Mouse (Mus musculus): ENCODE measurements at regions not wholly inside any gene's neighbourhood (a gene's known extent, or its start where the extent isn't known, plus 50 kb on each side); places are given as distances from the start of the nearest gene placed in this dataset.

DNA sequence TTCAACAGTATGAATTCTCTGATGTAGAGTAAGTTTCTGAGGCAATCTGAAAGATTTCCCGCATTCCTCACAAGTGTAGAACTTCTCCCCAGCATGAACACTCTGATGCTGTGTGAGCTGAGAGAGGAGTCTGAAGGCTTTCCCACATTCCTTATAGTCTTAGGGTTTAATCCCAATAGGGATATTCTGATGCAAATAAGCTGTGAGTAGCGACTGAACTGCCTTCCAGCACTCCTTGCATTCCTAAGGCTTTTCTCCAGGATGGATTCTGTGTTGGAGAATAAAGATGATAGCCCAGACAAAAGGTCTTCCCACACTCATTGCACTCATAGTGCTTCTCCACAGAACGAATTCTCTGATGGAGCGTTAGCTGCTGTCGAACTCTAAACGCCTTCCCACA is 152.6 kb upstream of the Api5 start:
- no peak for DNase-seq (ENCODE audit: low spot score in 2 of 2)

DNA sequence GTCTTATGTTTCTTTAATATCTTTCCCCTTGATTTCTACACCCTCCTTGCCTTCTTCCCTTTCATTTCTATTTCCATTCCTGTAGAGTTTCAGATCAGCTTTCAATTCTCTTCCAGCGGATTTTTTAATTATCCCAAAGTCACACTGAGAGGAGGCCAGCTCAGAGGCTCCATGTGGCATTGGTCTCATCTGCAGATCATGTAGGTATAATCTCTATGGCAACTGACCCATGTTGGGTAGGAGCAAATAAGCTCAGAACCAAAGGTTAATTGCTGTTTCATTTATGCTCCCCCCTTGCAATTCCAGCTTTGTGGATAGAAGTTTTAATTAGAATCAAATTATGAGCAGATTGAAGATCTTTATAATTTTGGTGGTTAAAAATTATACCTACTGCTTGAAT is 149.3 kb upstream of the Api5 start:
- no peak for DNase-seq (ENCODE audit: low spot score in 2 of 2)

GRCm38 (mm10) chr2:94571646-94572045 is 133.7 kb upstream of the Api5 start:
- DNase-seq (ENCODE audit: low spot score in 2 of 2): no peak

GRCm38 (mm10) chr2:94541230-94541905 is 103.4 kb upstream of the Api5 start:
- DNase-seq (ENCODE audit: low spot score in 2 of 2): peak; percentile 9 to 24

DNA sequence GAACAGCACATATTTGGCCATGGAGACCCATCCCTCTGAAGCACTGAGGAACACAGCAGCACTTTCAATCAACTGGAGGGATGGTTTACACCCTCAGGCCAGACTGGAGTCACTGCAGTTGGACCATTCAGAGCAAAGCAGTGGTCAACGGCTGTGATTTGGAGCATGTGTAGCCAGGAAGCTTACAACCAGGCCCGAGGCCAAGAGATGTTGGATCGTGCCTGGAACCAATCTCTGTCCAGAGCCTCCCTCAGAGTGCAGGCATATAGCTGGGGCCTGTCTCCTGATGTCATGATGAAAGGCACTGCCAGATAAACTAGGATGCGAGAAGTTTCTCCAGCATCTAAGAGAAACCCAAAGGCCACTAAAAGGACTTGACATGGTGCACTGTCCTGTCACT is 98.7 kb upstream of the Api5 start:
- no peak for DNase-seq (ENCODE audit: low spot score in 2 of 2)

- DNase-seq (ENCODE audit: low spot score in 2 of 2): peak in 1 of 2 experiments; percentile 26
Measured at GRCm38 (mm10) chr2:94531175-94531574, 93.2 kb upstream of the Api5 start.

GRCm38 (mm10) chr2:94524536-94524935 is 86.6 kb upstream of the Api5 start:
- no peak for DNase-seq (ENCODE audit: low spot score in 2 of 2)

GRCm38 (mm10) chr2:94516866-94517265 is 78.9 kb upstream of the Api5 start:
- no peak for DNase-seq (ENCODE audit: low spot score in 2 of 2)

DNA sequence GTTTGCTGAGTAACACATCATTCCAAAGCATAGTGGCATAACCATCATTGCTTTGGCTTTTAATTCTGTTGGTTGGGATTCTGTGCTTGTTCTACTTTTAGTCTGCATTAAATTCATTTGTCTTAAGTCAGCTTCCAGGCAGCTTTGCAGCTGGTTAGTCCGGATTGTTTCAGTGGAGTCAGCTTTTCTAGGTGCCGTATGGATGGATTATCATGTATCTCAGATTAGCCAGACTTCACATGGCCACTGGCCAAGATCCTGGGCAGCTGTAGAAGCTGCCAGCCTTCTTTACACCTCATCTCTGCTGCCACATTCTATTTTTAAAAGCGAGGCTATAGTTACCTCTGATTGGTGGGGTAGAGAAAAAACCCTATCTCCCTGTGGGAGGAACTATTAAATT is 74.1 kb upstream of the Api5 start:
- peak; percentile 20 to 28 for DNase-seq (ENCODE audit: low spot score in 2 of 2)

GRCm38 (mm10) chr2:94500649-94501048 is 62.7 kb upstream of the Api5 start:
- no peak for DNase-seq (ENCODE audit: low spot score in 2 of 2)

DNA sequence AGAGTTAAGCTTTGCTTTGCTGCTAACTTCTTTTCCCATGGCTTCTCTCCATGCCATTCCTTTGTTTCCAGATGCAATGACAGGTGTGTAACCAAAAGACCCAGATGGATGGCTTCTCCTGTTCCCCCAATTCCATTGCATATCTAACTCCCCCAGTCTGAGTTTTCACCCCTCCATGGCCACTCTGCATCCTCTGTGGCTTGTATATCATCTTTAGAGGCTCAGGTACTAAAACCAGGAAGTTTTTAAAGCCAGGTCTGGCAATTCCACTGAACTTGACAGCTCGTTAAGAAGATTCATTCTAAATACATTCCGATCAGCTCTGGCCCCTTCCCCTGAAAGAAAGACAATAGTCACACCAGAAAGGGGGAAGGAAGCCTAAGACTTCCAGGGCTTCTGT is 60.6 kb upstream of the Api5 start:
- DNase-seq (ENCODE audit: low spot score in 2 of 2): no peak

Small RNA genes in the stretch of these regions (microRNA-seq; reads per million reads assigned to microRNA genes)
- gene Gm44461: 0 reads per million in 2 experiments

Data from layer of hippocampus, adult 8-10 months (tissue).